Mouse (Mus musculus) forebrain, embryonic 13.5 days (tissue): ENCODE measurements around the gene Fcer1g. TPM values are rescaled to one million over a fixed set of nuclear protein-coding genes. Genes with fewer than 3 reads are reported as not detected.

Experiments used
- ATAC-seq: fragments of 200-750 bp; cut with Nextera tagmentation; 2 replicates; pipeline ENCODE4 v1.8.0; 2017
- H3K27ac ChIP-seq: fragments of 300-500 bp; sonication (generic); 2 replicates; pipeline ENCODE4 v1.5.1; 2015; ENCODE audit warnings: inconsistent platforms, mild to moderate bottlenecking, moderate library complexity
- H3K27me3 ChIP-seq: fragments of 300-500 bp; sonication (generic); 2 replicates; pipeline ENCODE4 v1.6.1; 2015; ENCODE audit warnings: mild to moderate bottlenecking, inconsistent platforms
- H3K36me3 ChIP-seq: fragments of 300-500 bp; sonication (generic); 2 replicates; pipeline ENCODE4 v1.6.1; 2015; ENCODE audit warnings: mild to moderate bottlenecking, inconsistent platforms; ENCODE audit not compliant: poor library complexity, severe bottlenecking
- H3K4me1 ChIP-seq: fragments of 300-500 bp; sonication (generic); 2 replicates; pipeline ENCODE4 v1.6.1; 2015; ENCODE audit warnings: inconsistent platforms
- H3K4me2 ChIP-seq: fragments of 300-500 bp; sonication (generic); 2 replicates; pipeline ENCODE4 v1.6.1; 2015; ENCODE audit warnings: inconsistent platforms, mild to moderate bottlenecking, moderate library complexity
- H3K4me3 ChIP-seq: fragments of 300-500 bp; sonication (generic); 2 replicates; pipeline ENCODE4 v1.5.1; 2015; ENCODE audit warnings: mild to moderate bottlenecking, inconsistent platforms
- H3K9ac ChIP-seq: fragments of 300-500 bp; sonication (generic); 2 replicates; pipeline ENCODE4 v1.6.1; 2015; ENCODE audit warnings: mild to moderate bottlenecking, inconsistent platforms
- H3K9me3 ChIP-seq: fragments of 300-500 bp; sonication (generic); replicated peaks from 2 replicates; pipeline ENCODE4 v1.6.1; 2016; ENCODE audit warnings: inconsistent platforms
- WGBS: fragments of 180-500 bp; shearing (Covaris S2); methylation state at CpG from one replicate; pipeline ENCODE4 v1.1.7; 2015; 5-methylcytosine and 5-hydroxymethylcytosine counted together
- polyA plus RNA-seq: library from polyadenylated mRNA; unstranded; fragments of >200 nt; fragmentation: Nextera tagmentation; extraction: Ambion mirVana; gene quantifications from 2 replicates; pipeline ENCODE4 v1.2.1, GENCODE M21; 2015

Gene Fcer1g
- polyA plus RNA-seq, 1 experiment from 2014 or later = 12.3 TPM

DNA sequence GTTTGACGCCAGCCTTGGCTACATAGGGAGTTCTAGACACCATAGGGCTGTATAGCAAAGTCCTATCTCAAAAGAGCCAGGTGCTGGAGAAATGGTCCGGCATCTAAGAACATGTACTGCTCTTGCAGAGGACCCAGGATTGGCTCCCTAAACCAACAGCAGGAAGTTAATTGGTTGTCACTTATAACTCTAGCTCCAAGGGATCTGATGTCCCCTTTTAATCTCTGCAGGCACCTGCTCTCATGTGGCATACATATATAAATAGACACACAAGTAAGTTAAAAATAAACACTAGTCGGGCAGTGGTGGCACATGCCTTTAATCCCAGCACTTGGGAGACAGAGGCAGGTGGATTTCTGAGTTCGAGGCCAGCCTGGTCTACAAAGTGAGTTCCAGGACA is 1.6 kb upstream of the Fcer1g start:
- Histone ChIP-seq H3K4me2 (no peak overlapping the region), H3K9ac (no peak overlapping the region), H3K36me3 (peaks cover 76% of the 10 kb centered on the region), H3K27ac (no peak overlapping the region), H3K9me3 (no peaks in the 10 kb centered on the region), H3K4me3 (no peak overlapping the region), H3K4me1 (no peaks in the 10 kb centered on the region), H3K27me3 (no peaks in the 10 kb centered on the region)
- no peak for ATAC-seq
- 90% methylated on average over 4 of the region's 4 CpGs for WGBS

DNA sequence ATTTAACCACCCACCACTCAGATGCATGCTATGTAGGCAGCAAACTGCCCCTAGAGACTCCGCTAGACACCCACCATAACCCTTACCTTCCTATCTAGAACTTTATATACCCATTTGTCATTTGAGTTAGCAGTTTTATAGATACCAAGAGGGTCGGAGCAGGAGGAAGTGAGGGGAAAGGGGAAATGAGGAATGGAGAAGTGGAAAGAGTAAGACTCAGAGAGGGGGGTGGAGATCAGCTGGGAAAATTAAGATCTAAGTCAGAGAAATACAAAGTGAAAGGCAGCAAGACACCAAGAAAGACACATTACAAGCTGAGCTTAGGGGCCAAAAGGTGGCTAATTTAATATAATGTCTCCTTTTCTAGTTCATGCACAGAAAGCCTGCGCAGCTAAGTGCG is 373 bp upstream of the Fcer1g start:
- H3K4me3 ChIP-seq = no peak overlapping the region
- H3K9ac ChIP-seq = no peak overlapping the region
- peaks cover 63% of the 10 kb centered on the region for H3K36me3 ChIP-seq
- no peaks in the 10 kb centered on the region for H3K9me3 ChIP-seq
- 94% methylated on average over 4 of the region's 4 CpGs for WGBS
- H3K4me1 ChIP-seq = no peaks in the 10 kb centered on the region
- ATAC-seq = no peak
- no peak overlapping the region for H3K27ac ChIP-seq
- H3K27me3 ChIP-seq = no peaks in the 10 kb centered on the region
- no peak overlapping the region for H3K4me2 ChIP-seq

DNA sequence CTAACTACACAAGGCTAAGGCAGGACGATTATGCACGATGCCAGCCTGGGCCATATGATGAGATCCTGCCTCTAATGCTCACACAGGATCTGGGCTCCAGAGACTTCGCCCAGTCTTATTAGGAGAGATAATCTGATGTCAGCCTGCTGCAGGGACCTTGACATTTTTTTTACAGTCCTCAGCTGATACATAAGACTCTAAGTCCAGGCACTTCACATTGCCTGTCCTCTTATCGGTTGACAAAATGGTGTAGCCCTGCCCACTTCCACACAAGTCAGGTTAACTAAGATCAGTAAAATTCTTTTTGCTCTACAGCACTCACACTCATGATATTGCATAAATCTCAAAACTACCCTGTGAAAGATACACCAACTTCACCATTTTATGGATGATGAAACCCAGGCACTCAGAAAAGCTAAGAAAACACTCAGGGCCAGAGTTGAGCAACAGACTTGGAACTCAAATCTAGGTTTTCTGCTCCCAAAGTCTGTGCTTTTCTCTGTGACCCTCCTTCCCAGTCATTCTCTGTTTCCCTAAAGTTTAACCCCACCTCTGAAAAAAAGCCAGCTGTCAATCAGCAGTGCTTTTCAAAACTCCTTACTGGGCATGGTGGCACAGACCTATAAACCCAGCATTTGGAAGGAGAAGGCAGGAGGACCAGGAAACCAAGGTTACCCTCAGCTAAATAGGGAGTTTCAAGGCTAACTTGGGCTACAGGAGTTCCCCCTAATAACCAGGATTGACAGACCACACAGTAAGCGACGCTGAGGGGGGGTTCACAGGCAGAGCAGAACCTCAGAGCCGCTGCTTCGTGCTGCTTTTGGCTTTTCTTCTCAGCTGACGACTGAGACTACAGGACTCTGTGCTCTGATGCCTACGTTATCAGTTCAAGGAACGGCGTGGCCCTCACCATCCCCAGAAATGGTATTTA is 1.1 kb downstream of the Fcer1g start:
- no peak for ATAC-seq

DNA sequence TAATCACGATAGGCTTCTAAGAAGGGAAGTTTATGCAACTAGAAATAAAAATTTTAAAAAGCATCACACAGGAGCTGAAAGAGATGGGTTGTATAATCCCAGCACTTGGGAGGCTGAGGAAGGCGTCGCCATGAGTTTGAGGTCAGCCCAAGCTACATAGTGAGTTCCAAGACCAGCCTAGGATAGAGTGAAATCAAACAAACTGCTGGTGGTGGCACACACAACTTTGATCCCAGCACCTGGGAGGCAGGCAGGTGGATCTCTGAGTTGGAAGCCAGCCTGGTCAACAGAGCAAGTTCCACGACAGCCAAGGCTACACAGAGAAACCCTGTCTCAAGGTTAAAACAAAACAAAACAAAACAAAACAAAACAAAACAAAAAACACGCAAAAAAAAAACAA is 1.8 kb downstream of the Fcer1g start:
- Histone ChIP-seq H3K4me3 (no peak overlapping the region), H3K36me3 (peaks cover 41% of the 10 kb centered on the region), H3K4me1 (no peaks in the 10 kb centered on the region), H3K9me3 (no peaks in the 10 kb centered on the region), H3K27ac (no peak overlapping the region), H3K4me2 (no peak overlapping the region), H3K27me3 (no peaks in the 10 kb centered on the region), H3K9ac (no peak overlapping the region)
- no peak for ATAC-seq
- 94% methylated on average over 5 of the region's 5 CpGs for whole genome bisulfite sequencing

More for the DNA sequence above, 1.1 kb downstream of the Fcer1g start:
- Histone ChIP-seq H3K4me1 (no peaks in the 10 kb centered on the region), H3K9ac (no peak overlapping the region), H3K9me3 (no peaks in the 10 kb centered on the region), H3K4me3 (no peak overlapping the region), H3K27ac (no peak overlapping the region), H3K27me3 (no peaks in the 10 kb centered on the region), H3K4me2 (no peak overlapping the region), H3K36me3 (peaks cover 48% of the 10 kb centered on the region)
- WGBS = 84% methylated on average over 12 of the region's 12 CpGs

DNA sequence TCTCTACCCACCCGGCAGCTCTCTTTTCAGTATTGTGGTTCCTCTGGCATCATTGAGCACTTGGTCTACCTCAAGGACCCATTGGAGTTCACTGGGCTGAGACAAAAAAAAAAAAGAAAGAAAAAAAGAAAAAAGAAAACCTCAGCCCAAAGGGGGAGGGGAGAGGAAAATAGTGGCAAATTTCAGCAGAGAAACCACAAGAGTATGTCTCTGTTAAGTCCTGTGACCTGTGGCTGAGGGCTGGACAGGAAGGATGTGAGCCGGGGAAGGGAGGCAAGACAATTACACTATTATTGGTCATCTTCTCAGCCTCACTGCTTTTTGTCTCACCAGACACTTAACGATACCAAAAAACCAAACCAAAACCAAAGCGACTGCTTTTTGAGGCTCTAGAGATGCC is 2.3 kb downstream of the Fcer1g start:
- no peak for ATAC-seq
- H3K4me3 ChIP-seq = no peak overlapping the region
- H3K36me3 ChIP-seq = peaks cover 36% of the 10 kb centered on the region
- H3K9me3 ChIP-seq = no peaks in the 10 kb centered on the region
- H3K9ac ChIP-seq = no peak overlapping the region
- H3K4me2 ChIP-seq = no peak overlapping the region
- WGBS = 75% methylated on average over 4 of the region's 4 CpGs
- H3K4me1 ChIP-seq = no peaks in the 10 kb centered on the region
- H3K27me3 ChIP-seq = no peaks in the 10 kb centered on the region
- no peak overlapping the region for H3K27ac ChIP-seq

DNA sequence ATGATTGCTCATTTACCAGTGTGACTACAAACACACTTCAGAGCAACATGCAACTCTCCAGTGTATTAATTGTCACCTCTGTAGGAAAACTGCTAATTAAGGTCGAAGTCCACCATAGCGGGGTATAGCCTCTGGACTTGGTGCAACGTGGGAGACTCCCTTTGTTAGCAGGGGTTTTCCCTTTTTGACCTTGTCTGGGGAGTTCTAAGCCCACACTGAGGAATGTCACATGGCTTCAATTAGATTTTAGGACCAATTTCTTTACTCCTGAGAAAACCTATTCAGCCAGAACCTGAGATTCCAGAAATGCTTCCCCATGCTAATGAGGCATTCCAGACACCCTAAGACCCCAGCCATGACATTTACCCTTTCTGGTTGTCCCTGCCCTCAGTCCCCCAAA is 4.0 kb downstream of the Fcer1g start:
- 29% methylated on average over 3 of the region's 3 CpGs for WGBS
- H3K36me3 ChIP-seq = peaks cover 21% of the 10 kb centered on the region

DNA sequence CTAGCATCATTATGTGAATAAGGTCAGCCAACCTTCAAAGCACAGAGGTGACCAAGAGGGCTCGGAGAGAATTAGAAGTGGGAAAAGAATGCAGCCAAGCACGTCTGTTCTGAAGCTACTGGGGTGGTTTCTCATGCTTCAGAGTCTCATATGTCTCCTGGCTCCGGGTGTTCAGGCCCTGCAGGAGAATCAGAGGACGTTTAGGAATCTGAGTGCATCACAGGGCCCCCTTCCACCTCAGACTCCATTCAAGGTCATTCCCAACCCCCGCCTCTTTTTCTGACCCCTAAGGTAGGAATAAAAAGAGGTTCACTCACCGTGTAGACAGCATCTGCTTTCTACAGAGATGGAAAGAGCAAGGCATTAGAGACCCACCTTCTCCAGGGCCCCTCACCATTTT is 4.4 kb downstream of the Fcer1g start:
- no peak for ATAC-seq
- no peaks in the 10 kb centered on the region for H3K9me3 ChIP-seq

More for the DNA sequence above, 4.0 kb downstream of the Fcer1g start:
- no peaks in the 10 kb centered on the region for H3K4me1 ChIP-seq
- H3K9ac ChIP-seq = no peak overlapping the region
- ATAC-seq = no peak
- no peaks in the 10 kb centered on the region for H3K27me3 ChIP-seq
- H3K27ac ChIP-seq = no peak overlapping the region
- H3K4me3 ChIP-seq = no peak overlapping the region
- no peaks in the 10 kb centered on the region for H3K9me3 ChIP-seq
- H3K4me2 ChIP-seq = no peak overlapping the region

DNA sequence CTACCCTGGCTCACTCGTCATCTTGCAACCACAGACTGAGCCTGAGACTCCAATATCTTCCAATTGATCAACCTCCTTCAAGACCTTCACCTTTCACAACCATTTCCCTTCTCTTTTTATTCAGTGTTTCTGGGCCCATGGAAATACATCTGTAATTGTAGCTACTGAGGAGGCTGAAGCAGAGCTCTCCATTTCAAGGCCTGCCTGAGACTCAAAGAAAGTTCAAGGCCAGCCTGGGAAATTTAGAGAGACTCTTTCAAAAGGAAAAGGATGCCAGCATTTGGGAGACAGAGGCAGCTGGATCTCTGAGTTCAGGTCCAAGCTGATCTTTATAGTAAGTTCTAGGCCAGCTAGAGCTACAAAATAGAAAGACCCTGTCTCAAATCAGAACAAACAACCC is 6.3 kb downstream of the Fcer1g start:
- Histone ChIP-seq H3K9me3 (no peaks in the 10 kb centered on the region), H3K36me3 (no peaks in the 10 kb centered on the region), H3K9ac (no peak overlapping the region), H3K4me2 (no peak overlapping the region), H3K4me1 (0 out of 2 replicates have a peak, but pooled peaks cover 4% of the 10 kb centered on the region), H3K4me3 (no peak overlapping the region), H3K27me3 (no peaks in the 10 kb centered on the region), H3K27ac (no peak overlapping the region)
- WGBS = 86% methylated on average over 1 of the region's 1 CpGs
- no peak for ATAC-seq

More for the DNA sequence above, 4.4 kb downstream of the Fcer1g start:
- Histone ChIP-seq H3K27me3 (no peaks in the 10 kb centered on the region), H3K4me2 (no peak overlapping the region), H3K36me3 (peaks cover 16% of the 10 kb centered on the region), H3K4me1 (no peaks in the 10 kb centered on the region), H3K9ac (no peak overlapping the region), H3K27ac (no peak overlapping the region), H3K4me3 (no peak overlapping the region)
- WGBS = 35% methylated on average over 6 of the region's 6 CpGs

DNA sequence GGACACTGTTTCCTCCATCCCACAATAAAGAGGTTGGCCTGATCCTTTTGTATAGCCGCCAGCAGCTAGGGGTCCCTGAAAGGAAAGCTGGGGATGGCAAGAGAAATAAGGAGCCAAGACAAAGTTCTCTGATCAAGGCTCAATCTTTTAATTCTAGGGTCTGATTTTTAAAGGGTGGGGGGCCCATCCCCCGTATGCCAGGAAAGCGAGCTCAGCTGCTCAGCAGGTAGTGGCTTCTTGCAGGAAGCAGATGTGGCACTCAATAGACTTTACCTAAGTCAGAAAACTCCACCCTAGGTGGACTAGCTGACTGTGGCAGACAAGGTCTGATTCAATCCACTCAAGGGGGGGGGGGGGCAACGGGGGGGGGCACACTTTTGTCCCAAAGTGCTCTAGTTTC is 7.4 kb downstream of the Fcer1g start:
- H3K4me2 ChIP-seq = no peak overlapping the region
- no peak overlapping the region for H3K4me3 ChIP-seq
- 41% methylated on average over 3 of the region's 4 CpGs for WGBS
- H3K4me1 ChIP-seq = peaks cover 8% of the 10 kb centered on the region
- H3K27ac ChIP-seq = no peak overlapping the region
- no peaks in the 10 kb centered on the region for H3K27me3 ChIP-seq
- H3K9me3 ChIP-seq = no peaks in the 10 kb centered on the region
- H3K9ac ChIP-seq = no peak overlapping the region
- no peaks in the 10 kb centered on the region for H3K36me3 ChIP-seq
- ATAC-seq = no peak

DNA sequence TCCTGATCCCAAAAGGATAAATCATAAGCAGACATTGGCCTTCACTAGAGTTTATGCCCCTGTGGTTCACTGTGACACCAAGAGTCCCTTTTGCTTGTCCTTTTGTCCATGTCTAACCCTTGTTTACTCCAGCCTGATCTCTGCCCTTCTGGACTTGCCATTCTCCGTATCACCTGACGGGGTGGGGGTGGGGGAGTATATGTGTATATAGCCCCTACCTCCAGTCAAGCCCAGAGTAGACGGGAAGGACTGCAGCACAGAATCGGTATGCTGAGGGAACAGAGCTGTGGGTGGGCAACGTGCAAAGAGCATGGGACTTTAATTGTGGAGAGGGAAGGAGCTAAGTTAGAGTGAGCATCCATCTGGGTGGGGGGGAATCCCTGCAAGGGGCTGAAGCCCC is 9.3 kb downstream of the Fcer1g start, which contains the start of gene Apoa2:
Gene Apoa2 (plus strand): TSS at position 198 of the 400 bp plus-strand sequence.
- H3K36me3 ChIP-seq = peaks cover 7% of the 10 kb centered on the region; the same call in 1 of the 2 replicates
- WGBS = 83% methylated on average over 5 of the region's 5 CpGs
- H3K27ac ChIP-seq = no peak within 1 kb of the TSS
- H3K4me2 ChIP-seq = no peak within 1 kb of the TSS
- no peak within 1 kb of the TSS for H3K9ac ChIP-seq
- H3K9me3 ChIP-seq = no peaks in the 10 kb centered on the region
- peaks cover 18% of the 10 kb centered on the region for H3K4me1 ChIP-seq
- no peaks in the 10 kb centered on the region for H3K27me3 ChIP-seq
- ATAC-seq = no peak
- no peak within 1 kb of the TSS for H3K4me3 ChIP-seq

DNA sequence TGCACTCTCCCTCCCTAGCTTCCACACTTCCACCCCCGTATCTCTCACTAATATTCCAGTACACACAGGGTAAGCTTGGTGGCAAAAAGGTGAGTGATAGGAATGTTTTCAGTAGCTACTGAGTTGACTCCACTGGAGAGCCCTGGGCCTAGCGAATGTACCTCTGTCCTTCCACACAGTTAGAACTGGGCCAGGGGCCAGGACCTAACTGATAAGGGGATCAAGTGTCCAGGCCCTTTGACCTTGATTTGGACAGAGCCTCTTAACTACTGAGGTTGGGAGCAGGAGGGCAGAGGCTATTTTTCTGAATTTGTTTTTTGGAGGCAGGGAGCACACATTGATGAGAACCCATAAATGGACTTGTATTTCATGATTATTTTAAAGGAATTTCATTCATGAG is 10.4 kb downstream of the Fcer1g start:
- Histone ChIP-seq H3K4me1 (peaks cover 18% of the 10 kb centered on the region), H3K9me3 (no peaks in the 10 kb centered on the region), H3K9ac (no peak overlapping the region), H3K4me3 (no peak overlapping the region), H3K4me2 (no peak overlapping the region), H3K36me3 (peaks cover 18% of the 10 kb centered on the region), H3K27me3 (no peaks in the 10 kb centered on the region), H3K27ac (no peak overlapping the region)
- no peak for ATAC-seq
- 95% methylated on average over 2 of the region's 2 CpGs for WGBS

DNA sequence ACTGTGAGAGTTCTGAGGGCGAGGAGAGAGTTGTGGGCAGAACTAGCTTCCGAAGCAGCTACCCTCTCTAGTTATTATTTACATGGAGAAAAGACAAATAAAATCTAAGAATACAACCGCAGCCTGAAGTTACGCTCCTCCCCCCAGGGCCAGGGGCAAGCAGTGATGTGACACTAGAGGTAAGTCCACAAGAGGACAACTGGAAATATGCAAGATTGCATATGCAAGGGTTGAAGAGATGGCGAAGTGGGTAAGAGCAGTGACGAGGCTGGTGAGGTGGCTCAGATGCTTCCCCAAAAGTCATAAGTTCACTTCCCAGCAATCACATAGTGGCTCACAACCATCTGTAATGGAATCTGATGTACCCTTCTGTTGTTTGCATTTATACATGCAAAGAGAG is 11.0 kb downstream of the Fcer1g start:
- Histone ChIP-seq H3K9me3 (no peaks in the 10 kb centered on the region), H3K4me1 (peaks cover 18% of the 10 kb centered on the region), H3K27ac (no peak overlapping the region), H3K27me3 (no peaks in the 10 kb centered on the region), H3K9ac (no peak overlapping the region), H3K4me3 (peak overlapping the region; percentile 58; the same call in 1 of the 2 replicates), H3K4me2 (peak overlapping the region; percentile 89), H3K36me3 (peaks cover 24% of the 10 kb centered on the region)
- no peak; the same call in 1 of the 2 replicates for ATAC-seq
- 82% methylated on average over 6 of the region's 6 CpGs for WGBS
